Mouse (Mus musculus): ENCODE data around the gene Suv39h2.

Suv39h2 gene

DNA sequence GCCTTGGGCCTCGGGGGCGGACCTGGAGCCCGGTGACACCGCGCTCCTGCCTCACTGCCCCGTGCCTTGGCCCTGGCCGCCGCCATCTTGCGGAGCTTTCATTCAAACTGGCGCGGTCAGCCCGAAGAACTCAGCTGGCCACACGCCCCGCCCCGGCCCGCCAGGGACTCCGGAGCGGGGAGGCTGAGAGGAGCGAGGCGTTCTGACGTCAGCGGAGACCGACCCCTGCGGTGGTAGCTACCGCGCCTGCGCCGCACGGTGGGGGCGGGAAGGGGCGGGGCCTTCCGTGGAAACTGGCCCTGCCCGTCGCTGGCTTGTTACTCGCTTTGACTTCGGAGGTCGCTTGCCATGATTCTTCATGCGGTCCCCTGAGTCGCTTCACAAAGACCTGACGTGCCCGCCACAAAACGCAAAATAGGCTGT, at the start of gene Suv39h2:
Gene Suv39h2, minus strand, starts transcription at position 171 of the 423 bp plus-strand sequence.
- peak; percentile 99 for DNase-seq

DNA sequence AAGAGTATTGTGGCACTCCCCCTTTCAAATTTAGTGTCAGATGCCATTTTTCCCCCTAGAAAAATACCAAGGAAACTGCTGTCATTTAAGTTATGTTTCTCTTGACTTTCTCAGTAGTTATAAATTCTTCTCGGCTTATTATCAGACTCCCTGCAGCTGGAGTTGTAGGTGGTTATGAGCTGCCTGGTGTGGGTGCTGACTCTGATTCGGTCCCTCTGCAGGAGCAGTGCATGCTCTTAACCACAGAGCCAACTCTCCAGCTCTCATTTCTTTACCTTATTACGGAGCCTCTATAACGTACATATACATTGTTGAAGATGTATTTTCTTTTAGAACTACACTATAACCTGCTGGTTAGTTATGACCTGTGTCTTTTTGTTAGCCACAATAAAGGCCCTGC, 47.7 kb upstream of the Suv39h2 start:
- no peak for DNase-seq

DNA sequence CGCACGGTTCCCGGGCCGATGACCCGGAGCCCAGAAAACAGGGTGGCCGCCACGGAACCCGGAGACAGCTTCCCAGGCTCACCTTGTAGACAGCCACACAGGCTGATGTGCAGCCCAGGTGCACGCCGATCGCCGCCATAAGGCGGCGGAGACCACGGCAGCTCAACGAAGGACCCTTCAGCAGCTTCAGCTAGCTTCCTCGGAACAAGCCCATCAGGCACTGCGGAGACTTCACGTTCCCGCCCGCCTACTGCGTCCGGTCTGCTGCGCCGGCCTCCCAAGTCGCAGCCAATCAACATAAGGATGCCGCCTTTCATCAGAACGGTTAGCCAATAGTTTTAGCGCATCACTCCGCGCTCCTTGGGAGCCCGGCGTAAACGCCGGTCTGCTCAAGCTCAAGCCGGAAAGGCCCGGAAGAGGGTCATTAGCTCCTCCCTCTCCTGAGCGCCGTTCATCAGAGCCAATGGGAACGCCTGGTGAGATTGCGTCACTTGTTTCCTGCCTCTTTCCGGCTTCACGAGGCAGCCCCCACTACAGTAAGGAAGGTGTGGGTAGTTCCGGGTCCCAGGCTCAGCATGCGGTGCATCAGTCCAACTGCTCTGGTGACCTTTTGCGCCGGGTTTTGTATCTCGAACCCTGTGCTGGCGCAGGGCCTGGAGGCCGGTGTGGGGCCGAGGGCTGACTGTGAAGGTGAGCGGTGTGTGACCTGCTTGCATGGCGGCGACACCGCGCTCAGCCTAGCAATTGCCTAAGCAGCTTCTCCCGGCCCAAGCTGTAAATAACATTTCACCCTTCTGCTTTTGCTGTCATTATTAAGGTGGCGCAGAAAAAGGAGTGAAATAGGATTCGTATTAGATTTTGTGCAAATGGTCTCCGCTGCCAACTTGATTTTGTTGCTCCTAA, 38.0 kb upstream of the Suv39h2 start, which contains the start of the genes Gm45902, Hspa14 and Cdnf:
Gene Gm45902, minus strand, starts transcription at position 239 of the 903 bp plus-strand sequence.
Gene Hspa14, minus strand, starts transcription at position 263 of the 903 bp plus-strand sequence.
Gene Cdnf, plus strand, starts transcription at position 479 of the 903 bp plus-strand sequence.
- peak; percentile 93 for DNase-seq

DNA sequence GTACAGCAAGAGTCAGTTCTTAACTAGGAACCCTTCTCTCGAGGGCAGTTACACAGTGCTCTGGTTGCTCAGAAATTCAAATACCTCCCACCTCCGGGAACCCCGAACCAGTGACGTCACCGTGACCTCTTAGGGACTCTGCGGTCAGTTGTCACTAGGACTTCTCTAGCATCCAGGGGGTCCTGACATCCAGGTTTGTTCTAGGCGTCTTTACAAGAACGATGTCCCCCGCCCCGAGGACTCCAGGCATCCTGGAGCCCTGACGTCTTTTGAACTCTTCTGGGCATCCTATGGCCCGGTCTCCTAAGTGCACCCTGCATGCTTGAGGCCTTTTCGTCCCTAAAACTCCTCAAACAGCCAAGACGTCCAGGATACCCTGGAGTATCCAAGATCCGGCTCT, 37.2 kb upstream of the Suv39h2 start:
- DNase-seq: peak; percentile 9

- DNase-seq: no peak
Observed at GRCm38 (mm10) chr2:3500886-3501285, 26.1 kb upstream of the Suv39h2 start.

GRCm38 (mm10) chr2:3499543-3499942, 24.7 kb upstream of the Suv39h2 start:
- DNase-seq: no peak

- no peak for DNase-seq
Observed at GRCm38 (mm10) chr2:3493833-3494409, 19.1 kb upstream of the Suv39h2 start.

GRCm38 (mm10) chr2:3489816-3490215, 15.0 kb upstream of the Suv39h2 start:
- DNase-seq: no peak

DNA sequence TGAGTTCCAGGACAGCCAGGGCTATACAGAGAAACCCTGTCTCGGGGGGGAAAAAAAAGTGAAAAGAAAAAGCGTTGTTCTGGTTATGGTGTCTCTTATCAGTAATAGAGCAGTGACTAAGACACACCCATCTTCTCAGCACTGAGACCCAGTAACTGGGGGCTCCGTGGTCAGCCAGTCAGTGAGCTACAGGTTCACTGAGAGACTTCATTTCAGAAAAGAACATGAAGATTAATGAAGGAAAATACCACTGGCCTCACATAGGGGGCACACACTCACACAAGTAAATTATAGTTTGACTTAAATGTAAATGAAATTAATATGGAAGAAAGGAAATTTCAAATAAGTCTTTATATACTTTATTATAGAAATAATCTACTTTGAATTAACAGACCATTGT, 5.4 kb upstream of the Suv39h2 start:
- DNase-seq: no peak

GRCm38 (mm10) chr2:3475746-3476251, 968 bp upstream of the Suv39h2 start:
- no peak for DNase-seq

GRCm38 (mm10) chr2:3474361-3474805, 448 bp downstream of the Suv39h2 start:
- DNase-seq: peak; percentile 47

DNA sequence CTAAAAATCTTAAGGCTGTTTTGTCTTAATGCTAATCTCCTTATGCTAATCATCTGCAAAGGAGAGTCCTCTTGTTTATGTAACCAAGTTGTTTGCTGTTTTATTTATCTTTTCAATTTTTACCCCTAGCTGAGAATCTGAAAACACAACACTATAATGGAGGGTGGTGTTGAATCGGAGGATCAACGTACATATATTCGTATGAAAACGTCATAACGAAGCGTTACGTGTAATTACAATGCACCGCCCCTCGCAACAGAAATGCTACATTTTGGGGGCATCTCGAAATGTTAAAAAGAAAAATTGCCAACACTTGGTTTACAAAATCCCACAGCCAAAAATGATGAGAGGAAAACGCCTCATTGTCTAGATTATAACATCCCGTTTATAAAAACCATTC, 940 bp downstream of the Suv39h2 start:
- no peak for DNase-seq

- DNase-seq: no peak
Observed at GRCm38 (mm10) chr2:3456590-3456989, 18.2 kb downstream of the Suv39h2 start.

- no peak for DNase-seq
Observed at GRCm38 (mm10) chr2:3453096-3453495, 21.7 kb downstream of the Suv39h2 start.

DNA sequence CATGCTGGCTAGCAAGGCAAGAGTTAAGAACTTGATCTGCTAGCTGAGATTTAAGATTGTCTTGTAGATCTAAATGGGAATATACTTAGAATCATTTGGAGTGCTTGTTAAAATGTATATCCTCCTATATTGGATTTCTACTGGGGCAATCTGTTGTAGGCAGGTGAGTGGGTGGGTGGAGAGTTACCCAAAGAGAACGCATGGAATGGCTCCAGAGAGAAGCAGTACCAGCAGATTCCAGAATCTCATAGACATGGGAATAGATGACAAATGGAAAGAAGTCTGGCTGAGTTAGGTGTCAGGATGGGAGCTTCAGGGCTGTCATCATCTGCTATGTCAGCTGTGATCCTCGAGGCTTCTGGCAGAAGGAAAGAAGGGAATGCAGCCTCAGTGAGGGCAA, 25.4 kb downstream of the Suv39h2 start:
- no peak for DNase-seq

GRCm38 (mm10) chr2:3445984-3446383, 28.8 kb downstream of the Suv39h2 start:
- no peak for DNase-seq

DNA sequence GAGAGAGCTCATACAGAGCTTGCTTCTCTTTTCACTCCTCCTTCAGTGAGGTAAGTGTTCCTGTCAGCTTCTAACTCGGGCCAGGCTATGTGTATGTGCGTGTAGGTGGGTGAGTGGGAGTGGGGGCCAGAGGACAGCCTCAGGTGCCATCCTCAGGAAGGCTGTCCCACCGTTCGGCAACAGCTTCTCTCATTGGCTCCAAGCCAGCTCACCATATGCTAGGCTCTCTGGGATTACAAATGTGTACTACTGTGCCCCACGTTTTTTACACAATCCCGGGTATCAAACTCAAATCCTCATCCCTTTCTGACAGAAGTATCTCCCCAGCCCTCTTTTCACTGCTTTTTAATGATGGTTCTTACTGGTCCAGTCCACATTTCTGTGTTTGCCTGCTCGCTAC, 30.6 kb downstream of the Suv39h2 start:
- DNase-seq: peak; percentile 1

DNA sequence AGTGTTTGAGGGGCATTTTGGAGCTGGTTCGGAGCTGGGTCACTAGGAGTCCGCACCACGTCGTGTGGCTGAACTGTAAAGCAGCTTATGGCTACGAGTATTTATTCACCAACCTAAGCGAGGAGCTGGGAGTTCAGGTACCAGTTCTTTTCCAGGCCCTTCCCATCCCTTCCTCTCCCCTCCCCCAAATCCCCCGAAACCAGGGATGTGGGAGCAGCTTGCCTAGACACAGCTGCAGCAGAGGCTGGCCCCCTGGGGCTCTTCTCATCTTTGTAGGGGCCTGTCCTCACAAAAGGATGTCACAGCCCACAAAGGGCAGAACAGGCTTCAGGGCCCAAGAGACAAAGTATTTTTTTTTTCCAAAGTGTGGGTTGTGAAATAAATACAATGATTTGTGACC, 36.9 kb downstream of the Suv39h2 start:
- no peak for DNase-seq

DNA sequence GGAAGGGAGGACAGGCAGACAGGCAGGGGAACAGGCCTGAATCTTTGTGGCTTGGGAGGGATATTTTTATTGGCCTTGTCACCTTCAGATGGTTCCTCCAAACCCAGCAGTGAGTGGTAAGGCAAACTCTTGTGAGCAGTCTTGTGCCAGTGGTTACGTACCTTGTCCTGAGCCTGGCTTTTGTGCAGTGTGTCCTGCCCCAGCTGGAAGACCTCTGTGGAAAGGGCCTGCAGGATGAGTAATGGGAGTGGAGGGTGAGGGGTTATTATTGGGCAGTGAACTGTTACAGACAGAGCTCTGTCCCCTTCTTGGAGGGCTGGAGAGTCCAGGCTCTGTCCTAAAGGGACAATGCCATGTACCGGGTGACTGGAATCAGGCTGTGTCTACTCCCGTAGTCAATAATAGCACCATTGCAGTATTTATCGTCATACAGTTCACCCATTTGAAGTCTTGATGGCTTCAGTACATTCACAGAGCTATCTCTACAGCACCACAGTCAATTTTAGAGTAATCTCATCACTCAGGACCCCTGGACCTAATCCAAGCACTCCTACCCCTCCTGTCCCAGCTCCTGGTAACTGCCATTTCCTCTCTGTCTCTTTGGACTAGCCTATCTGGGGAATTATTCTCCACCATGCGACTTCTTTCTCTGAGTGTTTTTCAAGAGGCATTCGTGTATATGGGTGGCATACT, 39.3 kb downstream of the Suv39h2 start:
- DNase-seq: no peak

DNA sequence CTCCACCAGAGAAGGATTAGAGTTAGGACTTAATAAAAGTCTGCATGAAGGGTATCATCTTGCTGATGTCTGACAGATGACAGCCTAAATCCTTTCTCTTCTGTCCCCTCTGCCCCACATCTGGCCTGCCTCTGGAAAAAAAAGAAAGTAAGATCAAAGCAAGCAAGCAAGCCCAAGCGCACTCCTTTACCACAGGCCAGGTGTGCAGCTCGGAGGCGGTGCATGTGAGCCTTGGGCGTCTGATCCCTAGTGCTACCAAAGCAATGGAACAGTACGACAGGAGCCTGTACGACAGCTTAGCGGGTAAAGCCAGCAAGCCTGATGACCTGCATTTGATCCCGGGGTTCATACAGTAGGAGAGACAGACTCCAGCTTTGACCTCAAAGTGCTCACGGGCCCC, 43.9 kb downstream of the Suv39h2 start:
- no peak for DNase-seq

- no peak for DNase-seq
Observed at GRCm38 (mm10) chr2:3424579-3424910, 50.3 kb downstream of the Suv39h2 start.

DNA sequence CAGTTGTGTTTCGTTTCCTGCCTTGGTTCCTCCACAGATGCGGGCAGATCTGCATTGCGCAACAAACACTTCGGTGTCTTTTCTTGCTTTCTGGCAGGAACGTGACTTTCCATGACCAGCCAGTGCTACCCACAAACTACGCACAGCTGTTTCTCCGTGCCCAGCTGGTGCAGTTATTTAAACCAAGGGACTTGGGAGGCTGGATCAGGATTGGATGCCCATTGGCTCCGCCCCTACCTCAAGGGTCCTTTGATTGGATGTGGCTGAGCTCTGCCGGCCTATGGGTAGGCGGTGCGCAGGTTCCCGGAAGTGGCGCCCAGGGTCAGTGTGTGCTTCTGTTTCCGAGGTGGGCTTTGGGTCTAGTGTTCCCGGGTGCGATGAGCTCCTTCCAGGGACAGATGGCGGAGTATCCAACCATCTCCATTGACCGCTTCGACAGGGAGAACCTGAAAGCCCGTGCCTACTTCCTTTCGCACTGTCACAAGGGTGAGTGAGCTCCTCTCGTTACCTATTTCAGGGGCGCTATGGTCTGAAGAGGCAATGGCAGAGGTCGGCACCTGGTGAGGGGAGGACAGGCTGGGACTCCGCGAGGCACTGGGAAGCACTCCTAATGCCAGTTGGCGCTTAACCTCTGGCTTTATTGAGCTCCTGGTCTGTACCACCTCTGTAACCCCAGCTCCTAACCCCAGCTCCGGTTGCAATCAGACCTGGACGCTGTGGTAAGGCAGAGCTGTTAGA, 50.8 kb downstream of the Suv39h2 start, which contains the start of gene Dclre1c:
Gene Dclre1c, plus strand, starts transcription at position 291 of the 738 bp plus-strand sequence.
- DNase-seq: peak; percentile 89

Measured in lung, postnatal 14 days (tissue).